12 mouse cellular contexts compared by ENCODE assay signal in genomic region chr4:107096841-107097373, GRCm38 (mm10). TPM values are rescaled to one million over a fixed set of nuclear protein-coding genes. Genes with fewer than 3 reads are reported as not detected.
DNase-seq lines count a peak whose midpoint lies in the region; ATAC-seq and TF ChIP-seq lines count a peak whose summit lies in the region.
"Had no signal": no experiment of that assay in that cellular context is flagged by ENCODE, and none has a peak within 500 bp of the region (broad histone marks: within the 10 kb centered on the region; RNA-seq: fewer than 3 reads in every experiment).

Gene Cdcp2, plus strand, starts transcription at chr4:107096891.

- ATAC-seq in embryonic facial prominence, embryonic 12.5 days (ENCODE audit: insufficient number of reproducible peaks, insufficient read depth, low FRiP score, low TSS enrichment), result no peak
- ATAC-seq in limb, embryonic 15.5 days (ENCODE audit: insufficient number of reproducible peaks, low FRiP score, low TSS enrichment, low read depth), result no peak

- H3K27me3 ChIP-seq in heart, embryonic 10.5 days (ENCODE audit: insufficient read depth, poor library complexity, severe bottlenecking), result peaks cover 22% of the 10 kb centered on the region
- H3K27me3 ChIP-seq in E14TG2a.4 (ENCODE audit: insufficient read depth, low read length), result peaks cover 17% of the 10 kb centered on the region
- H3K27me3 ChIP-seq in embryonic facial prominence, embryonic 12.5 days, result no peaks in the 10 kb centered on the region
- H3K27me3 ChIP-seq in limb, embryonic 15.5 days, result no peaks in the 10 kb centered on the region

- H3K4me1 ChIP-seq in heart, embryonic 10.5 days, result peaks cover 30% of the 10 kb centered on the region
- H3K4me1 ChIP-seq in E14TG2a.4 (replicated peaks; ENCODE audit: low read depth, low read length), result peaks cover 44% of the 10 kb centered on the region
- H3K4me1 ChIP-seq in embryonic facial prominence, embryonic 12.5 days, result peaks cover 24% of the 10 kb centered on the region; the same call in 1 of the 2 replicates
- peaks cover 39% of the 10 kb centered on the region for H3K4me1 ChIP-seq in limb, embryonic 15.5 days

- no peak for DNase-seq in heart, embryonic 10.5 days (ENCODE audit: low spot score)
- no peak for DNase-seq in heart, postnatal 10 days
- DNase-seq in left cerebral cortex, postnatal 36 days (ENCODE audit: low spot score in 2 of 2), result no peak
- no peak for DNase-seq in frontal cortex, adult 2 months (ENCODE audit: extremely low spot score in 1 of 2, low spot score in 1 of 2)
- DNase-seq: kidney, postnatal 10 days; liver, postnatal 0 days; thymus, adult 2 months had no signal

- peak within 1 kb of the TSS; percentile 19; the same call in 1 of the 2 replicates for H3K9ac ChIP-seq in embryonic facial prominence, embryonic 12.5 days
- H3K9ac ChIP-seq in limb, embryonic 15.5 days, result no peak within 1 kb of the TSS
- H3K9ac ChIP-seq: liver, postnatal 0 days had no signal

- WGBS in heart, embryonic 10.5 days, result 46% methylated on average over 16 of the region's 16 CpGs
- 59% methylated on average over 16 of the region's 16 CpGs for WGBS in embryonic facial prominence, embryonic 12.5 days
- WGBS in limb, embryonic 15.5 days, result 55% methylated on average over 16 of the region's 16 CpGs

- intact Hi-C loops in heart, postnatal 10 days (cut with DNase I), result no loop called here
- intact Hi-C loops in left cerebral cortex, postnatal 36 days (cut with DNase I), result no loop called here

- H3K36me3 ChIP-seq in heart, embryonic 10.5 days, result no peaks in the 10 kb centered on the region
- H3K36me3 ChIP-seq in E14TG2a.4 (ENCODE audit: insufficient read depth, low read length), result no peaks in the 10 kb centered on the region
- H3K36me3 ChIP-seq in embryonic facial prominence, embryonic 12.5 days, result no peaks in the 10 kb centered on the region
- H3K36me3 ChIP-seq in limb, embryonic 15.5 days, result no peaks in the 10 kb centered on the region

- no peak for TF ChIP-seq CTCF in E14TG2a.4 (conservative IDR thresholded peaks at IDR 0.05; ENCODE audit: low read length)

- no peaks in the 10 kb centered on the region for H3K9me3 ChIP-seq in heart, embryonic 10.5 days
- H3K9me3 ChIP-seq in E14TG2a.4 (ENCODE audit: low read length), result no peaks in the 10 kb centered on the region
- no peaks in the 10 kb centered on the region for H3K9me3 ChIP-seq in embryonic facial prominence, embryonic 12.5 days
- H3K9me3 ChIP-seq in limb, embryonic 15.5 days, result no peaks in the 10 kb centered on the region

- H3K27ac ChIP-seq in heart, embryonic 10.5 days, result 0 out of 2 replicates have a peak within 1 kb of the TSS, but pooled peaks have one; percentile 6
- H3K27ac ChIP-seq in embryonic facial prominence, embryonic 12.5 days, result no peak within 1 kb of the TSS
- peak within 1 kb of the TSS; percentile 17; the same call in 1 of the 2 replicates for H3K27ac ChIP-seq in limb, embryonic 15.5 days

- no peak within 1 kb of the TSS for H3K4me2 ChIP-seq in embryonic facial prominence, embryonic 12.5 days (replicated peaks)
- H3K4me2 ChIP-seq in limb, embryonic 15.5 days, result 0 out of 2 replicates have a peak within 1 kb of the TSS, but pooled peaks have one; percentile 19

- no peak within 1 kb of the TSS for H3K4me3 ChIP-seq in heart, embryonic 10.5 days
- peak within 1 kb of the TSS; percentile 56 for H3K4me3 ChIP-seq in E14TG2a.4 (replicated peaks; ENCODE audit: low read length)
- no peak within 1 kb of the TSS for H3K4me3 ChIP-seq in embryonic facial prominence, embryonic 12.5 days
- H3K4me3 ChIP-seq in limb, embryonic 15.5 days, result no peak within 1 kb of the TSS

RNA-seq across cellular contexts. Expression of gene Cdcp2, which starts in this region (rescaled TPM):
- polyA plus RNA-seq in heart, embryonic 10.5 days (2016; fragmentation: Nextera tagmentation; extraction: Ambion mirVana), result not detected in 2 replicates
- total RNA-seq in heart, postnatal 10 days (2021), result not detected
- 0.08 TPM in 2 replicates for polyA plus RNA-seq in embryonic facial prominence, embryonic 12.5 days (2016; fragmentation: Nextera tagmentation; extraction: Ambion mirVana)
- not detected in 2 replicates for polyA plus RNA-seq in limb, embryonic 15.5 days (2015; fragmentation: Nextera tagmentation; extraction: Ambion mirVana)
- total RNA-seq in left cerebral cortex, postnatal 36 days (2021), result not detected
- 0.06 TPM in 1 of 2 replicates, not detected in the other for polyA plus RNA-seq in frontal cortex, adult 2 months (2012; rRNA removed)
- total RNA-seq: heart, postnatal 25 days; left cerebral cortex, adult 18-20 months had no signal
- polyA plus RNA-seq: liver, postnatal 0 days had no signal
